Mouse (Mus musculus) MEL (cell line): Measurements from ENCODE around the gene Efs. TPM values are rescaled to one million over a fixed set of nuclear protein-coding genes. Genes with fewer than 3 reads are reported as not detected.

ENCODE experiments used
- DNase-seq: peaks from one replicate; pipeline ENCODE4 v3.0.0; 2011; ENCODE audit warnings: low read depth, low spot score
- H3K27ac ChIP-seq: 2 replicates; pipeline ENCODE4 v1.5.1; 2012; ENCODE audit warnings: low read depth, mild to moderate bottlenecking, control low read depth, low read length, moderate library complexity; ENCODE audit not compliant: control insufficient read depth
- H3K27me3 ChIP-seq, 2 experiments: fragments of 150-350 bp in 1 of 2; sonication (generic) in 1 of 2; 2 replicates each; pipeline ENCODE4 v1.6.1; 2012; ENCODE audit warnings: low read length in 2 of 2, mild to moderate bottlenecking in 2 of 2, improper control_type of control experiment in 1 of 2, moderate library complexity in 1 of 2; ENCODE audit not compliant: insufficient read depth in 2 of 2, control insufficient read depth in 1 of 2
- H3K36me3 ChIP-seq, 2 experiments: 2 replicates each; pipeline ENCODE4 v1.6.1; 2012 to 2014; ENCODE audit warnings: low read length in 2 of 2, improper control_type of control experiment in 1 of 2, inconsistent platforms in 1 of 2, mild to moderate bottlenecking in 1 of 2; ENCODE audit not compliant: insufficient read depth in 2 of 2, control insufficient read depth in 1 of 2
- H3K4me1 ChIP-seq, 2 experiments: fragments of 150-350 bp in 1 of 2; sonication (generic) in 1 of 2; 2 replicates each; pipeline ENCODE4 v1.6.1; 2012; ENCODE audit warnings: low read length in 2 of 2, improper control_type of control experiment in 1 of 2, mild to moderate bottlenecking in 1 of 2; ENCODE audit not compliant: insufficient read depth in 2 of 2, control insufficient read depth in 1 of 2
- H3K4me3 ChIP-seq, 2 experiments: fragments of 150-350 bp in 1 of 2; sonication (generic) in 1 of 2; 2 replicates each; pipeline ENCODE4 v1.5.1; 2012; ENCODE audit warnings: low read depth in 2 of 2, low read length in 2 of 2, mild to moderate bottlenecking in 2 of 2, moderate library complexity in 2 of 2, control low read depth in 1 of 2, improper control_type of control experiment in 1 of 2; ENCODE audit not compliant: control insufficient read depth in 1 of 2, insufficient read depth in 1 of 2
- H3K79me2 ChIP-seq: 2 replicates; pipeline ENCODE4 v1.6.1; 2012; ENCODE audit warnings: mild to moderate bottlenecking, low read length, moderate library complexity; ENCODE audit not compliant: control insufficient read depth, poor library complexity, insufficient read depth
- H3K9ac ChIP-seq: 2 replicates; pipeline ENCODE4 v1.6.1; 2012; ENCODE audit warnings: low read depth, mild to moderate bottlenecking, control low read depth, low read length, moderate library complexity; ENCODE audit not compliant: control insufficient read depth, poor library complexity, severe bottlenecking
- H3K9me3 ChIP-seq: fragments of 150-350 bp; sonication (generic); replicated peaks from 2 replicates; pipeline ENCODE4 v1.6.1; 2012; ENCODE audit warnings: mild to moderate bottlenecking, low read length, improper control_type of control experiment, moderate library complexity; ENCODE audit not compliant: insufficient read depth
- CHD2 ChIP-seq: IDR thresholded peaks from 2 replicates; pipeline ENCODE4 v1.6.1; 2011; ENCODE audit warnings: low read length, improper control_type of control experiment
- CTCF ChIP-seq, 3 experiments: IDR thresholded peaks in 2 of 3; conservative IDR thresholded peaks in 1 of 3; 2 replicates each; pipeline ENCODE4 v1.5.1; 2011 to 2012; ENCODE audit warnings: low read length in 3 of 3, low read depth in 2 of 3, mild to moderate bottlenecking in 2 of 3, improper control_type of control experiment in 1 of 3, inconsistent platforms in 1 of 3, mixed read lengths in 1 of 3, moderate library complexity in 1 of 3; ENCODE audit not compliant: control insufficient read depth in 1 of 3, insufficient read depth in 1 of 3, poor library complexity in 1 of 3, severe bottlenecking in 1 of 3
- E2F4 ChIP-seq: IDR thresholded peaks from 2 replicates; pipeline ENCODE4 v1.6.1; 2011; ENCODE audit warnings: low read depth, low read length, improper control_type of control experiment, borderline replicate concordance
- ELF1 ChIP-seq: IDR thresholded peaks from 2 replicates; pipeline ENCODE4 v1.6.1; 2014; ENCODE audit warnings: low read depth, mild to moderate bottlenecking, inconsistent platforms, low read length, improper control_type of control experiment, moderate library complexity
- ETS1 ChIP-seq: IDR thresholded peaks from 2 replicates; pipeline ENCODE4 v1.6.1; 2012; ENCODE audit warnings: low read depth, mild to moderate bottlenecking, inconsistent platforms, low read length, improper control_type of control experiment, moderate library complexity
- GABPA ChIP-seq: IDR thresholded peaks from 2 replicates; pipeline ENCODE4 v1.6.1; 2012; ENCODE audit warnings: low read depth, mild to moderate bottlenecking, inconsistent platforms, low read length, improper control_type of control experiment, moderate library complexity
- GATA1 ChIP-seq: IDR thresholded peaks from 2 replicates; pipeline ENCODE4 v1.6.1; 2011; ENCODE audit warnings: low read depth, low read length, improper control_type of control experiment
- JUND ChIP-seq: IDR thresholded peaks from 2 replicates; pipeline ENCODE4 v1.6.1; 2011; ENCODE audit warnings: low read depth, mild to moderate bottlenecking, improper control_type of control experiment, low read length
- KAT2A ChIP-seq: conservative IDR thresholded peaks from 2 replicates; pipeline ENCODE4 v1.6.1; 2012; ENCODE audit warnings: low read depth, low read length, improper control_type of control experiment, inconsistent platforms
- MAFK ChIP-seq: IDR thresholded peaks from 2 replicates; pipeline ENCODE4 v1.6.1; 2011; ENCODE audit warnings: low read depth, mild to moderate bottlenecking, low read length, improper control_type of control experiment, borderline replicate concordance
- MXI1 ChIP-seq: IDR thresholded peaks from 2 replicates; pipeline ENCODE4 v1.6.1; 2011; ENCODE audit warnings: mild to moderate bottlenecking, low read depth, low read length, improper control_type of control experiment
- MYB ChIP-seq: IDR thresholded peaks from 2 replicates; pipeline ENCODE4 v1.6.1; 2011; ENCODE audit warnings: mild to moderate bottlenecking, low read depth, low read length, improper control_type of control experiment
- MYC ChIP-seq: IDR thresholded peaks from 2 replicates; pipeline ENCODE4 v1.6.1; 2011; ENCODE audit warnings: low read depth, mild to moderate bottlenecking, low read length, improper control_type of control experiment, moderate library complexity
- NELFE ChIP-seq: IDR thresholded peaks from 2 replicates; pipeline ENCODE4 v1.6.1; 2011; ENCODE audit warnings: low read depth, low read length, improper control_type of control experiment
- NRF1 ChIP-seq: IDR thresholded peaks from 2 replicates; pipeline ENCODE4 v1.6.1; 2014; ENCODE audit warnings: low read depth, mild to moderate bottlenecking, inconsistent platforms, low read length, improper control_type of control experiment, moderate library complexity; ENCODE audit not compliant: poor library complexity, insufficient read depth, severe bottlenecking
- POLR2A ChIP-seq, 2 experiments: IDR thresholded peaks; 2 replicates each; pipeline ENCODE4 v1.6.1; 2011 to 2012; ENCODE audit warnings: low read length in 2 of 2, mild to moderate bottlenecking in 2 of 2, control low read depth in 1 of 2, improper control_type of control experiment in 1 of 2, low read depth in 1 of 2, moderate library complexity in 1 of 2; ENCODE audit not compliant: control insufficient read depth in 1 of 2, insufficient read depth in 1 of 2, poor library complexity in 1 of 2
- POLR2AphosphoS2 ChIP-seq: IDR thresholded peaks from 2 replicates; pipeline ENCODE4 v1.6.1; 2011; ENCODE audit warnings: low read length, improper control_type of control experiment
- POLR2AphosphoS5 ChIP-seq: IDR thresholded peaks from 2 replicates; pipeline ENCODE4 v1.6.1; 2012; ENCODE audit warnings: low read depth, borderline replicate concordance, mild to moderate bottlenecking, inconsistent platforms, low read length, moderate library complexity, mixed read lengths
- RAD21 ChIP-seq: IDR thresholded peaks from 2 replicates; pipeline ENCODE4 v1.6.1; 2011; ENCODE audit warnings: mild to moderate bottlenecking, low read depth, low read length, improper control_type of control experiment
- SIN3A ChIP-seq: IDR thresholded peaks from 2 replicates; pipeline ENCODE4 v1.6.1; 2012; ENCODE audit warnings: low read length, improper control_type of control experiment, inconsistent platforms
- SMC3 ChIP-seq: IDR thresholded peaks from 2 replicates; pipeline ENCODE4 v1.6.1; 2011; ENCODE audit warnings: low read depth, low read length, improper control_type of control experiment
- TAL1 ChIP-seq: IDR thresholded peaks from 2 replicates; pipeline ENCODE4 v1.6.1; 2012; ENCODE audit warnings: mild to moderate bottlenecking, inconsistent platforms, low read length, moderate library complexity, mixed read lengths
- UBTF ChIP-seq: IDR thresholded peaks from 2 replicates; pipeline ENCODE4 v1.6.1; 2012; ENCODE audit warnings: low read depth, mild to moderate bottlenecking, inconsistent platforms, low read length, improper control_type of control experiment, moderate library complexity, borderline replicate concordance; ENCODE audit not compliant: insufficient read depth
- USF1 ChIP-seq: IDR thresholded peaks from 2 replicates; pipeline ENCODE4 v1.6.1; 2014; ENCODE audit warnings: low read depth, mild to moderate bottlenecking, inconsistent platforms, low read length, improper control_type of control experiment, moderate library complexity
- USF2 ChIP-seq, 2 experiments: IDR thresholded peaks; 2 replicates each; pipeline ENCODE4 v1.6.1; 2011 to 2012; ENCODE audit warnings: improper control_type of control experiment in 2 of 2, low read length in 2 of 2, borderline replicate concordance in 1 of 2, inconsistent platforms in 1 of 2, low read depth in 1 of 2, mild to moderate bottlenecking in 1 of 2; ENCODE audit not compliant: insufficient read depth in 1 of 2
- ZKSCAN1 ChIP-seq: IDR thresholded peaks from 2 replicates; pipeline ENCODE4 v1.6.1; 2012; ENCODE audit warnings: low read depth, mild to moderate bottlenecking, inconsistent platforms, low read length, improper control_type of control experiment, moderate library complexity
- ZMIZ1 ChIP-seq: IDR thresholded peaks from 2 replicates; pipeline ENCODE4 v1.6.1; 2012; ENCODE audit warnings: low read depth, mild to moderate bottlenecking, inconsistent platforms, low read length, improper control_type of control experiment, moderate library complexity
- ZNF384 ChIP-seq: IDR thresholded peaks from 2 replicates; pipeline ENCODE4 v1.6.1; 2012; ENCODE audit warnings: low read depth, mild to moderate bottlenecking, inconsistent platforms, low read length, improper control_type of control experiment
- polyA plus RNA-seq, 2 experiments: library from polyadenylated mRNA; stranded (reverse) in 1 of 2; unstranded in 1 of 2; fragments of >175 nt in 1 of 2; fragments of >200 nt in 1 of 2; gene quantifications; 2 replicates each; pipeline versions ENCODE4 v1.2.1 to v1.2.4; 2012; ENCODE audit warnings: low replicate concordance in 2 of 2, low read depth in 1 of 2; ENCODE audit not compliant: insufficient read length in 2 of 2, insufficient read depth in 1 of 2, missing spikeins in 1 of 2
- total RNA-seq: library from RNA; depleted of rRNA; stranded (reverse); fragments of 300-350 nt; gene quantifications from 2 replicates; pipeline ENCODE4 v1.2.3, GENCODE M21; 2012

Efs gene
- total and polyA plus RNA-seq, 3 experiments, result not detected

- no peak for DNase-seq
Observed at GRCm38 (mm10) chr14:54951587-54951986, 25.7 kb upstream of the Efs start.

GRCm38 (mm10) chr14:54950493-54950892, 24.6 kb upstream of the Efs start:
- peaks cover 2 to 6% of the 10 kb centered on the region in 2 experiments; a peak in 3 of 4 replicates for H3K27me3 ChIP-seq
- H3K9me3 ChIP-seq, result no peaks in the 10 kb centered on the region
- no peak overlapping the region for H3K27ac ChIP-seq
- H3K36me3 ChIP-seq, result no peaks in the 10 kb centered on the region
- H3K4me3 ChIP-seq, result no peak overlapping the region
- no peaks in the 10 kb centered on the region for H3K79me2 ChIP-seq
- DNase-seq, result no peak
- H3K4me1 ChIP-seq, result no peaks in the 10 kb centered on the region
- H3K9ac ChIP-seq, result no peak overlapping the region
- no peak for TF ChIP-seq GABPA
- no peak for TF ChIP-seq USF1
- TF ChIP-seq POLR2AphosphoS5, result no peak
- TF ChIP-seq RAD21, result no peak
- TF ChIP-seq MAFK, result no peak
- no peak for TF ChIP-seq ZKSCAN1
- no peak for TF ChIP-seq SIN3A
- no peak for TF ChIP-seq CTCF (IDR thresholded peaks at IDR 0.05 in 2 of 3, conservative IDR thresholded peaks at IDR 0.05 in 1 of 3; ENCODE audit: control insufficient read depth in 1 of 3, insufficient read depth in 1 of 3, low read depth in 2 of 3, low read length in 3 of 3, poor library complexity in 1 of 3, severe bottlenecking in 1 of 3)
- no peak for TF ChIP-seq KAT2A
- no peak for TF ChIP-seq MYC
- TF ChIP-seq NELFE, result no peak
- TF ChIP-seq ZNF384, result no peak
- no peak for TF ChIP-seq TAL1
- TF ChIP-seq ETS1, result no peak
- TF ChIP-seq USF2 (IDR thresholded peaks at IDR 0.05; ENCODE audit: borderline replicate concordance in 1 of 2, insufficient read depth in 1 of 2, low read depth in 1 of 2, low read length in 2 of 2), result no peak
- TF ChIP-seq CHD2, result no peak
- TF ChIP-seq ZMIZ1, result no peak
- no peak for TF ChIP-seq UBTF
- TF ChIP-seq, all 39 proteins: peak for 0

More at GRCm38 (mm10) chr14:54951587-54951986, 25.7 kb upstream of the Efs start:
- Histone ChIP-seq H3K4me1 (no peaks in the 10 kb centered on the region), H3K79me2 (no peaks in the 10 kb centered on the region), H3K9me3 (no peaks in the 10 kb centered on the region), H3K27ac (no peak overlapping the region), H3K4me3 (no peak overlapping the region), H3K9ac (no peak overlapping the region), H3K27me3 (peaks cover 2 to 6% of the 10 kb centered on the region in 2 experiments; a peak in 2 of 4 replicates), H3K36me3 (no peaks in the 10 kb centered on the region)
- no peak for TF ChIP-seq ZNF384
- TF ChIP-seq POLR2A (IDR thresholded peaks at IDR 0.05; ENCODE audit: control insufficient read depth in 1 of 2, insufficient read depth in 1 of 2, low read depth in 1 of 2, low read length in 2 of 2, poor library complexity in 1 of 2), result no peak
- TF ChIP-seq TAL1, result no peak
- TF ChIP-seq POLR2AphosphoS2, result no peak
- TF ChIP-seq E2F4, result no peak
- TF ChIP-seq RAD21, result no peak
- no peak for TF ChIP-seq SMC3
- no peak for TF ChIP-seq ZKSCAN1
- TF ChIP-seq NRF1, result no peak
- TF ChIP-seq GATA1, result no peak
- no peak for TF ChIP-seq CHD2
- no peak for TF ChIP-seq MYB
- TF ChIP-seq JUND, result no peak
- no peak for TF ChIP-seq GABPA
- TF ChIP-seq ELF1, result no peak
- TF ChIP-seq MXI1, result no peak
- no peak for TF ChIP-seq ZMIZ1
